Mouse (Mus musculus): ENCODE measurements around the gene Rcc2. TPM values are rescaled to one million over a fixed set of nuclear protein-coding genes. Genes with fewer than 3 reads are reported as not detected.

The Rcc2 gene
- polyA plus RNA-seq, 1 experiment: 63.4 TPM

DNA sequence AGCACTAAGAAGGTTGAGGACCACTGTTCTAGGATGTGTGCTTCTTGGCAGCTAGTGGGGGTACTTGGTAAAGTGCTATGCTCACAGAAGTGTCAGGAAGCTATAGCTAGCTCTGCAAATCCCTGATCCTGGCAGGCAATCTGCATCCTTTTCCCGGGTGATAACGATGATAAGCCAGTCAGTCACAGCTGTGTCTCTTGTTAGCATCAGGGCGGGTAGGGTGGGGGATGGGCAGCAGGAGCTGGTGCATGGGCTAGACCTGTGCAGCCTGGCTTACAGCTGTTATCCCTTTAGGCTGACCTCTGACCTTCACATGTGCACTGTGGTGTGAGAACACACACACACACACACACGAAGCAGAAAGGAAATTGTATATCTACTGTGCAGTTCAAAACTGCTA, 42.7 kb downstream of the Rcc2 start:
- Histone ChIP-seq H3K27ac (ENCODE audit: insufficient read depth, low read depth, low read length) (no peak overlapping the region), H3K4me3 (ENCODE audit: insufficient read depth, low read length) (no peak overlapping the region), H3K4me1 (ENCODE audit: control insufficient read depth, insufficient read depth, low read length) (peaks cover 3% of the 10 kb centered on the region; the same call in 1 of the 2 replicates)
- no peak for TF ChIP-seq POLR2A (IDR thresholded peaks at IDR 0.05; ENCODE audit: borderline replicate concordance, low read depth, low read length)
- no peak for TF ChIP-seq CTCF (IDR thresholded peaks at IDR 0.05; ENCODE audit: low read depth, low read length)

GRCm38 (mm10) chr4:140744654-140745053, 44.3 kb downstream of the Rcc2 start:
- H3K27ac ChIP-seq (ENCODE audit: insufficient read depth, low read depth, low read length): no peak overlapping the region
- no peak overlapping the region for H3K4me3 ChIP-seq (ENCODE audit: insufficient read depth, low read length)
- TF ChIP-seq CTCF (IDR thresholded peaks at IDR 0.05; ENCODE audit: low read depth, low read length): peak; percentile 68
- TF ChIP-seq POLR2A (IDR thresholded peaks at IDR 0.05; ENCODE audit: borderline replicate concordance, low read depth, low read length): no peak
- peaks cover 3% of the 10 kb centered on the region; the same call in 1 of the 2 replicates for H3K4me1 ChIP-seq (ENCODE audit: control insufficient read depth, insufficient read depth, low read length)

GRCm38 (mm10) chr4:140747978-140748377, 47.6 kb downstream of the Rcc2 start:
- H3K27ac ChIP-seq (ENCODE audit: insufficient read depth, low read depth, low read length): no peak overlapping the region
- H3K4me3 ChIP-seq (ENCODE audit: insufficient read depth, low read length): no peak overlapping the region
- TF ChIP-seq POLR2A (IDR thresholded peaks at IDR 0.05; ENCODE audit: borderline replicate concordance, low read depth, low read length): no peak
- TF ChIP-seq CTCF (IDR thresholded peaks at IDR 0.05; ENCODE audit: low read depth, low read length): no peak

GRCm38 (mm10) chr4:140750328-140750727, 50.0 kb downstream of the Rcc2 start:
- Histone ChIP-seq H3K4me1 (ENCODE audit: control insufficient read depth, insufficient read depth, low read length) (no peaks in the 10 kb centered on the region), H3K27ac (ENCODE audit: insufficient read depth, low read depth, low read length) (no peak overlapping the region), H3K4me3 (ENCODE audit: insufficient read depth, low read length) (no peak overlapping the region)
- no peak for TF ChIP-seq POLR2A (IDR thresholded peaks at IDR 0.05; ENCODE audit: borderline replicate concordance, low read depth, low read length)

More at GRCm38 (mm10) chr4:140747978-140748377, 47.6 kb downstream of the Rcc2 start:
- H3K4me1 ChIP-seq (ENCODE audit: control insufficient read depth, insufficient read depth, low read length): no peaks in the 10 kb centered on the region

DNA sequence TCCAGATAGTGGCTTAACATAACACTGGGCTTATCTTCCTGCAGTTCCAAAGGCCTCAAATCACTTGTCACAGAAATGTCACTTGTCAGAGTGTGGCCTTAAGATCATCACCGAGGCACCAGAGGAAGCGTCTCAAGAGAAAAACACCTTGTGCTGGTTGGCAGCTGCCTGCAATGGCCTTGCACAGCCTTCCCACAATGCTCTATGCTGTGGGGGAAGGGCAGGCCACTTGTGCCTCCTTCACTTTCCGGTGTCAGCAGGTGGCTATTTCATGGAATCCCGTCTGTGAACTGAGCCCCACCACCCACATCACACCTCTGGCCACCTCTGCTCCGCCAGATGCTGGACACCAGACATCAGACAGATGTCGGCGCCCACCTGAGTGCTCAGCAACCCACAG, 53.0 kb downstream of the Rcc2 start:
- H3K27ac ChIP-seq (ENCODE audit: insufficient read depth, low read depth, low read length): no peak overlapping the region
- H3K4me3 ChIP-seq (ENCODE audit: insufficient read depth, low read length): no peak overlapping the region
- H3K4me1 ChIP-seq (ENCODE audit: control insufficient read depth, insufficient read depth, low read length): no peaks in the 10 kb centered on the region
- TF ChIP-seq POLR2A (IDR thresholded peaks at IDR 0.05; ENCODE audit: borderline replicate concordance, low read depth, low read length) (no peak), CTCF (IDR thresholded peaks at IDR 0.05; ENCODE audit: low read depth, low read length) (no peak)

- Histone ChIP-seq H3K4me1 (ENCODE audit: control insufficient read depth, insufficient read depth, low read length) (no peaks in the 10 kb centered on the region), H3K4me3 (ENCODE audit: insufficient read depth, low read length) (no peak overlapping the region), H3K27ac (ENCODE audit: insufficient read depth, low read depth, low read length) (no peak overlapping the region)
- TF ChIP-seq POLR2A (IDR thresholded peaks at IDR 0.05; ENCODE audit: borderline replicate concordance, low read depth, low read length) (no peak), CTCF (IDR thresholded peaks at IDR 0.05; ENCODE audit: low read depth, low read length) (no peak)
These were observed 55.5 kb downstream of the Rcc2 start for GRCm38 (mm10) chr4:140755811-140756210.

DNA sequence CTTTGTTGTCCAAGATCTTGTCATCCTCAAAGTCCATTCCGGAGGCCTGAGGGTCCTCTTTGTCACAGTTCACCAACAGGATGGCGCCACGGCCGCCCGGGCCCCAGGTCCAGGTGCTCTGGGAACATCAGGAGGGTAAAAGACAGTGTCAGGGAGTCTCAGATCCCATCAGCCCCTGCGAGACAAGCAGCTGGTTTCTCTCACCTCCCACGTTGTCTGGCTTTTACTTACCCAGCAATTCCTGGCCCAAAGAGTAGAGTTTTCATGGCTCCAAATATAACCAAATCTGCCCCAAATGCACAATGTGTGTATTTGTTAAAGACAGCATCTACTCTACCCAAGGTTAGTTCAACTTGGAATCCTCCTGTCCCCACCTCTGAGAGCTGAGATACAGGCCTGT, 61.3 kb downstream of the Rcc2 start:
- H3K4me1 ChIP-seq (ENCODE audit: control insufficient read depth, insufficient read depth, low read length): 0 out of 2 replicates have a peak, but pooled peaks cover 2% of the 10 kb centered on the region
- no peak overlapping the region for H3K27ac ChIP-seq (ENCODE audit: insufficient read depth, low read depth, low read length)
- H3K4me3 ChIP-seq (ENCODE audit: insufficient read depth, low read length): no peak overlapping the region
- TF ChIP-seq POLR2A (IDR thresholded peaks at IDR 0.05; ENCODE audit: borderline replicate concordance, low read depth, low read length): no peak
- no peak for TF ChIP-seq CTCF (IDR thresholded peaks at IDR 0.05; ENCODE audit: low read depth, low read length)

- H3K4me3 ChIP-seq (ENCODE audit: insufficient read depth, low read length): no peak overlapping the region
- H3K27ac ChIP-seq (ENCODE audit: insufficient read depth, low read depth, low read length): no peak overlapping the region
- 0 out of 2 replicates have a peak, but pooled peaks cover 4% of the 10 kb centered on the region for H3K4me1 ChIP-seq (ENCODE audit: control insufficient read depth, insufficient read depth, low read length)
- TF ChIP-seq CTCF (IDR thresholded peaks at IDR 0.05; ENCODE audit: low read depth, low read length) (peak; percentile 80), POLR2A (IDR thresholded peaks at IDR 0.05; ENCODE audit: borderline replicate concordance, low read depth, low read length) (no peak)
These were observed 62.8 kb downstream of the Rcc2 start for GRCm38 (mm10) chr4:140763158-140763557.

GRCm38 (mm10) chr4:140765936-140766335, 65.6 kb downstream of the Rcc2 start:
- TF ChIP-seq CTCF (IDR thresholded peaks at IDR 0.05; ENCODE audit: low read depth, low read length) (no peak), POLR2A (IDR thresholded peaks at IDR 0.05; ENCODE audit: borderline replicate concordance, low read depth, low read length) (no peak)
- H3K27ac ChIP-seq (ENCODE audit: insufficient read depth, low read depth, low read length): no peak overlapping the region

DNA sequence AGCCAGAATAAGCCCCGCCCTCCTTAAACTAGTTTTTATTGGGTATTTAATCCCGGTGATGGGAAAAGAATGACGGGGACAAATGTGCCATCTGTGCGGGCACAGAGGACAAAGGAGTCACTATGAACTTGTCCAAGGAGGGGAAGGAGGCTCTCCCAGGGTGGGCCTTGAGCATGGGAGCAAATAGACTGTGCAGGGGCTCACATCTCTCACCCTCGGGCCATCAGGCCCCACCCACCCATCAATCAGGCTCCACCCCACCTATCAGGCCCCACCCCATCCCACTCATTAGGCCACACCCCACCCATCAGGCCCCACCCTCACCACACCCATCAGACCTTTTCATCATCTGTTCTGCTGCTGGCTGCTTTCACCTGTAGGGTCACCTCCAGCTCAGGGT, 68.6 kb downstream of the Rcc2 start:
- H3K27ac ChIP-seq (ENCODE audit: insufficient read depth, low read depth, low read length): no peak overlapping the region
- peaks cover 17% of the 10 kb centered on the region for H3K4me1 ChIP-seq (ENCODE audit: control insufficient read depth, insufficient read depth, low read length)
- TF ChIP-seq POLR2A (IDR thresholded peaks at IDR 0.05; ENCODE audit: borderline replicate concordance, low read depth, low read length) (no peak), CTCF (IDR thresholded peaks at IDR 0.05; ENCODE audit: low read depth, low read length) (no peak)
- no peak overlapping the region for H3K4me3 ChIP-seq (ENCODE audit: insufficient read depth, low read length)

More at GRCm38 (mm10) chr4:140765936-140766335, 65.6 kb downstream of the Rcc2 start:
- Histone ChIP-seq H3K4me3 (ENCODE audit: insufficient read depth, low read length) (no peak overlapping the region), H3K4me1 (ENCODE audit: control insufficient read depth, insufficient read depth, low read length) (peaks cover 8% of the 10 kb centered on the region; the same call in 1 of the 2 replicates)

- H3K4me3 ChIP-seq (ENCODE audit: insufficient read depth, low read length): peak overlapping the region; percentile 40
- H3K27ac ChIP-seq (ENCODE audit: insufficient read depth, low read depth, low read length): peak overlapping the region; percentile 16
- H3K4me1 ChIP-seq (ENCODE audit: control insufficient read depth, insufficient read depth, low read length): peaks cover 17% of the 10 kb centered on the region
- TF ChIP-seq CTCF (IDR thresholded peaks at IDR 0.05; ENCODE audit: low read depth, low read length) (no peak), POLR2A (IDR thresholded peaks at IDR 0.05; ENCODE audit: borderline replicate concordance, low read depth, low read length) (no peak)
These were observed 70.1 kb downstream of the Rcc2 start for GRCm38 (mm10) chr4:140770433-140770832.

All from bone marrow macrophage, adult 2 months (primary cell).